Mouse (Mus musculus): Measurements from ENCODE around the gene Fam198b.

Gene Fam198b

GRCm38 (mm10) chr3:79983961-79984419 is 99.7 kb downstream of the Fam198b start:
- DNase-seq (ENCODE audit: low read depth, low spot score) = no peak

GRCm38 (mm10) chr3:79984542-79984941 is 100.2 kb downstream of the Fam198b start:
- DNase-seq (ENCODE audit: low read depth, low spot score) = peak; percentile 3

- DNase-seq (ENCODE audit: low read depth, low spot score) = no peak
Observed at GRCm38 (mm10) chr3:79989250-79989649, 104.9 kb downstream of the Fam198b start.

GRCm38 (mm10) chr3:79989911-79990310 is 105.6 kb downstream of the Fam198b start:
- DNase-seq (ENCODE audit: low read depth, low spot score) = no peak

GRCm38 (mm10) chr3:79990480-79990879 is 106.1 kb downstream of the Fam198b start:
- DNase-seq (ENCODE audit: low read depth, low spot score) = no peak

GRCm38 (mm10) chr3:79994029-79994539 is 109.8 kb downstream of the Fam198b start:
- DNase-seq (ENCODE audit: low read depth, low spot score) = no peak

- no peak for DNase-seq (ENCODE audit: low read depth, low spot score)
Observed at GRCm38 (mm10) chr3:79995726-79996125, 111.4 kb downstream of the Fam198b start.

Measured in CD4-positive, CD25-positive, alpha-beta regulatory T cell, adult 2 months (primary cell).